Mouse (Mus musculus) regulatory T cell (primary cell): ENCODE results near the gene Erc2.

Source experiments
- in situ Hi-C: fragments of 300-600 bp; cut with MboI, MseI; formaldehyde crosslinking; loops from one replicate; pipeline ENCODE4 v1.15.1; 2025; ENCODE audit warnings: high pct_unique_total_duplicates

Erc2 gene

GRCm38 (mm10) chr14:28165621-28166211, 543.5 kb downstream of the Erc2 start:
- in situ Hi-C loops: no loop called here

GRCm38 (mm10) chr14:28170711-28171110, 548.5 kb downstream of the Erc2 start:
- in situ Hi-C loops: no loop called here

GRCm38 (mm10) chr14:28171364-28171763, 549.1 kb downstream of the Erc2 start:
- in situ Hi-C loops: no loop called here

- in situ Hi-C loops: no loop called here
Measured at GRCm38 (mm10) chr14:28173736-28174135, 551.5 kb downstream of the Erc2 start.

- in situ Hi-C loops: no loop called here
Measured at GRCm38 (mm10) chr14:28181070-28181825, 559.0 kb downstream of the Erc2 start.

- in situ Hi-C loops: no loop called here
Measured at GRCm38 (mm10) chr14:28192711-28193364, 570.6 kb downstream of the Erc2 start.

- in situ Hi-C loops: no loop called here
Measured at GRCm38 (mm10) chr14:28203874-28204273, 581.6 kb downstream of the Erc2 start.

- in situ Hi-C loops: no loop called here
Measured at GRCm38 (mm10) chr14:28206303-28206702, 584.1 kb downstream of the Erc2 start.

GRCm38 (mm10) chr14:28225550-28225949, 603.3 kb downstream of the Erc2 start:
- in situ Hi-C loops: no loop called here

GRCm38 (mm10) chr14:28230563-28230962, 608.3 kb downstream of the Erc2 start:
- in situ Hi-C loops: no loop called here

- in situ Hi-C loops: no loop called here
Measured at GRCm38 (mm10) chr14:28231241-28231640, 609.0 kb downstream of the Erc2 start.

- in situ Hi-C loops: no loop called here
Measured at GRCm38 (mm10) chr14:28238336-28239048, 616.3 kb downstream of the Erc2 start.

- in situ Hi-C loops: no loop called here
Measured at GRCm38 (mm10) chr14:28240111-28240510, 617.9 kb downstream of the Erc2 start.

GRCm38 (mm10) chr14:28242743-28243142, 620.5 kb downstream of the Erc2 start:
- in situ Hi-C loops: no loop called here

GRCm38 (mm10) chr14:28243474-28243873, 621.2 kb downstream of the Erc2 start:
- in situ Hi-C loops: no loop called here

GRCm38 (mm10) chr14:28262706-28263105, 640.5 kb downstream of the Erc2 start:
- in situ Hi-C loops: no loop called here

GRCm38 (mm10) chr14:28267367-28267766, 645.1 kb downstream of the Erc2 start:
- in situ Hi-C loops: no loop called here

GRCm38 (mm10) chr14:28271846-28272245, 649.6 kb downstream of the Erc2 start:
- in situ Hi-C loops: no loop called here

GRCm38 (mm10) chr14:28273669-28274068, 651.4 kb downstream of the Erc2 start:
- in situ Hi-C loops: no loop called here

GRCm38 (mm10) chr14:28274826-28275225, 652.6 kb downstream of the Erc2 start:
- in situ Hi-C loops: no loop called here

- in situ Hi-C loops: no loop called here
Measured at GRCm38 (mm10) chr14:28278951-28279350, 656.7 kb downstream of the Erc2 start.

GRCm38 (mm10) chr14:28280376-28280775, 658.1 kb downstream of the Erc2 start:
- in situ Hi-C loops: no loop called here
